Mouse (Mus musculus): ENCODE measurements at regions not wholly inside any gene's neighbourhood (a gene's known extent, or its start where the extent isn't known, plus 50 kb on each side); places are given as distances from the start of the nearest gene placed in this dataset.

- no peak for TF ChIP-seq CTCF (IDR thresholded peaks at IDR 0.05; ENCODE audit: insufficient read depth, low read length)
- no peak for TF ChIP-seq POLR2A (IDR thresholded peaks at IDR 0.05; ENCODE audit: borderline replicate concordance, extremely low read depth, low read depth, low read length)
Observed at GRCm38 (mm10) chr2:92721951-92722350, 122.4 kb downstream of the Chst1 start.

Measured in lung, adult 2 months (tissue).